Mouse (Mus musculus) embryonic facial prominence, embryonic 12.5 days (tissue): ENCODE measurements around the gene Nedd4. TPM values are rescaled to one million over a fixed set of nuclear protein-coding genes. Genes with fewer than 3 reads are reported as not detected.
A peak's percentile ranks its signal among the peaks of the same experiment; 100 is the strongest.

ENCODE experiments used
- ATAC-seq: fragments of 200-750 bp; cut with Nextera tagmentation; 2 replicates; pipeline ENCODE4 v1.8.0; 2017; ENCODE audit not compliant: insufficient number of reproducible peaks, insufficient read depth, low FRiP score, low TSS enrichment
- H3K27ac ChIP-seq: fragments of 300-500 bp; sonication (generic); 2 replicates; pipeline ENCODE4 v1.5.1; 2016; ENCODE audit warnings: mild to moderate bottlenecking
- H3K27me3 ChIP-seq: fragments of 300-500 bp; sonication (generic); 2 replicates; pipeline ENCODE4 v1.6.1; 2016; ENCODE audit warnings: mild to moderate bottlenecking, moderate library complexity
- H3K36me3 ChIP-seq: fragments of 300-500 bp; sonication (generic); 2 replicates; pipeline ENCODE4 v1.6.1; 2016; ENCODE audit warnings: mild to moderate bottlenecking
- H3K4me1 ChIP-seq: fragments of 300-500 bp; sonication (generic); 2 replicates; pipeline ENCODE4 v1.6.1; 2016
- H3K4me2 ChIP-seq: fragments of 300-500 bp; sonication (generic); replicated peaks from 2 replicates; pipeline ENCODE4 v1.6.1; 2016; ENCODE audit warnings: mild to moderate bottlenecking, moderate library complexity
- H3K4me3 ChIP-seq: fragments of 300-500 bp; sonication (generic); 2 replicates; pipeline ENCODE4 v1.5.1; 2016; ENCODE audit warnings: mild to moderate bottlenecking
- H3K9ac ChIP-seq: fragments of 300-500 bp; sonication (generic); 2 replicates; pipeline ENCODE4 v1.6.1; 2016; ENCODE audit warnings: mild to moderate bottlenecking, moderate library complexity
- H3K9me3 ChIP-seq: fragments of 300-500 bp; sonication (generic); 2 replicates; pipeline ENCODE4 v1.6.1; 2016; ENCODE audit warnings: mild to moderate bottlenecking, moderate library complexity
- WGBS: fragments of 180-500 bp; shearing (Covaris S2); methylation state at CpG from one replicate; pipeline ENCODE4 v1.1.7; 2016; 5-methylcytosine and 5-hydroxymethylcytosine counted together
- polyA plus RNA-seq: library from polyadenylated mRNA; unstranded; fragments of >200 nt; fragmentation: Nextera tagmentation; extraction: Ambion mirVana; gene quantifications from 2 replicates; pipeline ENCODE4 v1.2.1, GENCODE M21; 2016

Nedd4 gene
- polyA plus RNA-seq, 1 experiment from 2014 or later, result 756 TPM

DNA sequence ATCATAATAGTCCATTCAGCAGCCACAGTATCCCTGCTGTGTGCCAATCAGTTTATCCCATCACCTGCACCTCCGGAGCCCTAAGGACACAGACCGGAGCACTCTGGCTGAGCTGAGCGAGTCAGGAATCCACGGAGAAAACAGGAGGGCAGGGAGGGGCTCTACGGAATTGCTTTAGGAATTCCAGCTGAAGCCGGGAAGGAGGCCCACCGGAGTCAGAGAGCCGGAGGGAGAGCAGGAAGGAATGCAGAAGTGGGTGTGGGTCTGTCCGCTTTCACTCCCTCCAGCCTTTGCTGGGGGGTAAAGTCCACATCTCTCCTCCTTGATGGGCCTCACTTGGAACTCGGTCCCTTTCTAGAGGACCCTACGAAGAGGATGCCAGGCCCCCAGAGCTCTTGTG, 116.9 kb downstream of the Nedd4 start:
- H3K27me3 ChIP-seq, result no peaks in the 10 kb centered on the region
- peaks cover 30% of the 10 kb centered on the region for H3K4me1 ChIP-seq
- H3K4me3 ChIP-seq, result no peak overlapping the region
- no peak overlapping the region for H3K27ac ChIP-seq
- 35% methylated on average over 11 of the region's 11 CpGs for WGBS
- no peak overlapping the region for H3K9ac ChIP-seq
- no peak for ATAC-seq
- H3K4me2 ChIP-seq, result no peak overlapping the region
- H3K9me3 ChIP-seq, result no peaks in the 10 kb centered on the region
- no peaks in the 10 kb centered on the region for H3K36me3 ChIP-seq

DNA sequence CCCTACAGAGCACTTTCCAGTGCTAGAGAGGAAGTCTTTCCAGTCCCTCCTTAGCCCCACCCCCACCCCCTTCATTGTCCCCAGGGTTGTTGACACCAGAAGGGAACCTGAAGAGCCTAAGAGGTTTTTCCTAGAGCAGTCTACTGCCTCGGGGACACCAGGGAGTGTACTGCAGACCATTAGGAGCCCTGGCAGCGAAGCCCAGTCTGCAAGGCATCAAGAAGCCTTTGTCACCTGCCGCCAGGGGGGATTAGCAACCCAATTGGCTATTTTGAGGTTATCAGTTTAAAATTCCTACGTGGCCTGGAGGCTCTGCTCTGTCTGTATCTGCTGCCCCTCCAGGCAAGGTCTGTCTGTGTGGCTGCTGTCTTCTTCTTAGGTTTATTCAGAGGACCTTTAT, 117.6 kb downstream of the Nedd4 start:
- peaks cover 30% of the 10 kb centered on the region for H3K4me1 ChIP-seq
- H3K9me3 ChIP-seq, result no peaks in the 10 kb centered on the region
- 9% methylated on average over 4 of the region's 4 CpGs for WGBS
- H3K4me3 ChIP-seq, result no peak overlapping the region
- no peak overlapping the region for H3K4me2 ChIP-seq
- H3K27me3 ChIP-seq, result no peaks in the 10 kb centered on the region
- H3K36me3 ChIP-seq, result no peaks in the 10 kb centered on the region
- H3K9ac ChIP-seq, result no peak overlapping the region
- no peak for ATAC-seq
- H3K27ac ChIP-seq, result no peak overlapping the region

DNA sequence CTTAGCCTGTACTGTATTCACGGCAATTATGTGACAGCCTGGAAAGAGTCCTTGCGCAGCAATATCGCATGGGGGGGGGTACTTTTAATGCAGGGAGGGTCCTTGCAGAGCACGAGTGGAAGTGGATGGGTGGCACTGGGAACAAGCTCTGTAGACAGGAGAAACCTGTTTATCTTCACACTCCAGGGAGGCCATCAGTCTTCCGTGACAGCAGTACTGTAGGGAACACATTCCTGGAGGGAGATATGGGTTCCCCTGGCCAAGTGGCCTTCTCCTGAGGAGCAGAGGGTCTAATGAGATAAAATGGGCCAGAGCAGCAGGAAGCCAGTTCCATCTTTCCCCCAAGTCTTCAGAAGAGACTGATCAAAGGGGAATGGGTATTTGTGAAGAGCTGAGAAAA, 118.5 kb downstream of the Nedd4 start:
- Histone ChIP-seq H3K4me1 (peaks cover 30% of the 10 kb centered on the region), H3K4me3 (no peak overlapping the region), H3K27me3 (no peaks in the 10 kb centered on the region), H3K27ac (no peak overlapping the region), H3K36me3 (no peaks in the 10 kb centered on the region), H3K4me2 (no peak overlapping the region), H3K9ac (no peak overlapping the region), H3K9me3 (no peaks in the 10 kb centered on the region)
- WGBS, result 39% methylated on average over 5 of the region's 5 CpGs
- no peak for ATAC-seq

DNA sequence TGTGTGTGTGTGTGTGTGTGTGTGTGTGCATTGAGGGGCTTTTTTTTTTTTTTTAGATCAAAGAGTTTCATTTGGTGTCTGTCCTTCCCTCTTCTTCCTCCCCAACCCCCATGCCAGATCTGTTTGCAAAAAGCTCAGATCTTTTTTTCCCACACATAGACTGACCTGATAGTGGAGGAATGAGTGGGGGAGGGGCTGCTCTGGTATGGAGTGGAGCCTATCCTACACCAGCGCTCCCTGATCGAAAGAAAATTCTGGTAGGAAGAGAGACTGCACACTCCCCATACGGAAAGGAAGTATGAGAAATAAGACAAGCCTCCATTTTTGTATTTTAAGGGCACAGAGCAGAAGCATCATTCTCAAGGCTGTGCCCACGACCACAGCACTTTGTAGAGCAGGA, 119.3 kb downstream of the Nedd4 start:
- Histone ChIP-seq H3K9me3 (no peaks in the 10 kb centered on the region), H3K4me2 (0 out of 2 replicates have a peak overlapping the region, but pooled peaks have one; percentile 1), H3K4me3 (no peak overlapping the region), H3K9ac (no peak overlapping the region), H3K27me3 (no peaks in the 10 kb centered on the region), H3K27ac (peak overlapping the region; percentile 60), H3K36me3 (no peaks in the 10 kb centered on the region), H3K4me1 (peaks cover 30% of the 10 kb centered on the region)
- 37% methylated on average over 4 of the region's 4 CpGs for WGBS
- ATAC-seq, result no peak

DNA sequence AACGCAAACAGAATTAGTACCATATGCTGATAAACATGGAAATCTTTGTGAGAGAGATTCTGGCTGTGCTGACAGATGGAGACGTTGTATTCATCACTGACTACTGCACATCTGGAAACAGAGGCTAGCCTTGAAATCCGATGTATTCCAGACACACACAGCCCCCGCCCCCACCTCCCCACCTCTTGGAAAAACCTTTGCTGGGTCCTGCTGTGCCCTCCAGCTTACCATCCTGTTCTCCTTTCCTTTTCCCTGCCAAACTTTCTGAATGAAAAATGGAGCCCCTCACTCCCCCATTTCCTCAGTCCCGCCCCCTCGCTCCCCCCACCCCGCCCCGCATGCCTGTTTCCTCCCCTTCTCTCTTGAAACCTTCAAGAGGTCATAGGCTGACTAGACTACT, 120.0 kb downstream of the Nedd4 start:
- no peaks in the 10 kb centered on the region for H3K27me3 ChIP-seq
- no peak overlapping the region for H3K27ac ChIP-seq
- ATAC-seq, result no peak
- H3K36me3 ChIP-seq, result no peaks in the 10 kb centered on the region
- H3K4me1 ChIP-seq, result peaks cover 30% of the 10 kb centered on the region
- 16% methylated on average over 8 of the region's 8 CpGs for WGBS
- H3K4me3 ChIP-seq, result no peak overlapping the region
- no peaks in the 10 kb centered on the region for H3K9me3 ChIP-seq
- H3K9ac ChIP-seq, result no peak overlapping the region
- 0 out of 2 replicates have a peak overlapping the region, but pooled peaks have one; percentile 1 for H3K4me2 ChIP-seq

DNA sequence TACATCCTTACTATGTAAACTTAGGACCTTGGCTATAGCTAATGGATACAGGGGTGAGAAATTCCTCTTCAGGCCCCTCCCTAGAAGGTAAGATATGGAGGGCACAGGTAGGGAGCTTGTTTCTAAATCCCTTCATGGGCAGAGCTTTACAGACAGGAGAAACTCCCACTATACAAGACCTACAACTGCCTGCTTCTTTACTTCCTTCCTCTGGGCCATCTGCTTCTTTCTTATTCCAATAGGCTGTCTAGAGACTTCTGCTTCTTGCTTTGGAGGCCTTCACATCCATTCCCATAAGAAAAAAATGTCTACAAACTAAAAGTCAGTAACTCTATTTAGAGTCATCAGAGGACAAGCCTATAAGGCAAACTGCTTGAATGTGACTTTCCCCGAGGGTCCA, 125.6 kb downstream of the Nedd4 start:
- no peak for ATAC-seq
- H3K9ac ChIP-seq, result no peak overlapping the region
- H3K4me3 ChIP-seq, result no peak overlapping the region
- no peaks in the 10 kb centered on the region for H3K36me3 ChIP-seq
- H3K27me3 ChIP-seq, result no peaks in the 10 kb centered on the region
- no peak overlapping the region for H3K27ac ChIP-seq
- peaks cover 17% of the 10 kb centered on the region for H3K4me1 ChIP-seq
- 98% methylated on average over 1 of the region's 1 CpGs for WGBS
- H3K9me3 ChIP-seq, result no peaks in the 10 kb centered on the region
- no peak overlapping the region for H3K4me2 ChIP-seq

DNA sequence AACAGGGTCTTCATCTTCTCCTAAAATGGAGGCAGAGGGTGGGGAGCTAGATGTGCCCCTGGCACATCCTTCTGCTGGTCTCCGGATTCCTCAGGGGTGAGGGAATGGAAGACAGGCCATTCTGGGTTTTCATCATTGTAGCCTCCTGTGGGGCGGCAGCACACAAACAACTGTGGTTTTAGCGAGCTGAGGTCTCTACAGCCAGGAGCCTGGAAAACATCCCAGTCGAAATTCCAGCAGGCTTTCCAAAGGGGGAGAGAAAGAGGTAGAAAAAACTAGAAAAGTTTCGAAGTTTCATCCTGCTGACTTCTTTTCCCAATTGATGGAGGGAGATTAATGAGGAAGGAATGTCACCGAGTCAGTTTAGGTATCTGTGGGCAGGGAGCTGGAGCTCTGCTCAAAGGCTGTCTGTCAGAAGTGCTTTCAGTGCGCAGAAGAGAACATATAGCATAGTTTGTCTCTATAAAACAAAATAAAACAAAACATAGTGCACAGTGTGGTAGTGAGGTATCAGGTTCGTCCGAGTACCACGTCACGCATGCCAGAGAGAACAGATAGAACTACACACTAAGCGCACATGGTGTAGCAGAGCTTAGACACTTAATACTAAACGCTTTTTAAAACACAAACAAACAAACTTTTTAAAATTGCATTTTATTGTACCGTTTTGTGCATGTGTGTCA, 128.5 kb downstream of the Nedd4 start:
- 0 out of 2 replicates have a peak, but pooled peaks have one; percentile 41 for ATAC-seq
- 37% methylated on average over 14 of the region's 14 CpGs for WGBS
- H3K4me1 ChIP-seq, result peaks cover 17% of the 10 kb centered on the region
- no peaks in the 10 kb centered on the region for H3K9me3 ChIP-seq
- H3K9ac ChIP-seq, result no peak overlapping the region
- no peak overlapping the region for H3K4me3 ChIP-seq
- peak overlapping the region; percentile 18 for H3K4me2 ChIP-seq
- peak overlapping the region; percentile 79 for H3K27ac ChIP-seq
- no peaks in the 10 kb centered on the region for H3K27me3 ChIP-seq
- no peaks in the 10 kb centered on the region for H3K36me3 ChIP-seq

DNA sequence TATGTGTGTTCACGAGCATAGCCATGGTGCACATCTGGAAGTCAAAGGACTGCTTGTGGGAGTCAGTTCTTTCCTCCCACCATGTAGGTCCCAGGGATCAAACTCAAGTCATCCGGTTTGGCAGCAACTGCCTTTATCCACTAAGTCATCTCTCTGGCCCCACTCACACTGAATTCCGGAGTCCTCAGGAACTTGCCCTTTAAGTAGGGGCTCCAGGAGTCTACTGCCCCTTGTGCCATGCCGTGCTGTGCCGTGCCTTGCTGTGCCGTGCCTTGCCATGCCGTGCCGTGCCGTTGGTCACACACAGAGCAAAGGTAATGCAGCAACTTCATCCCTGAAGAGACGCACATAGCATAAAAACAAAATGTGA, 129.1 kb downstream of the Nedd4 start:
- Histone ChIP-seq H3K4me3 (no peak overlapping the region), H3K4me2 (peak overlapping the region; percentile 18), H3K27ac (peak overlapping the region; percentile 79; the same call in 1 of the 2 replicates), H3K9me3 (no peaks in the 10 kb centered on the region), H3K36me3 (no peaks in the 10 kb centered on the region), H3K27me3 (no peaks in the 10 kb centered on the region), H3K9ac (no peak overlapping the region), H3K4me1 (peaks cover 17% of the 10 kb centered on the region)
- ATAC-seq, result no peak
- 14% methylated on average over 10 of the region's 10 CpGs for WGBS

DNA sequence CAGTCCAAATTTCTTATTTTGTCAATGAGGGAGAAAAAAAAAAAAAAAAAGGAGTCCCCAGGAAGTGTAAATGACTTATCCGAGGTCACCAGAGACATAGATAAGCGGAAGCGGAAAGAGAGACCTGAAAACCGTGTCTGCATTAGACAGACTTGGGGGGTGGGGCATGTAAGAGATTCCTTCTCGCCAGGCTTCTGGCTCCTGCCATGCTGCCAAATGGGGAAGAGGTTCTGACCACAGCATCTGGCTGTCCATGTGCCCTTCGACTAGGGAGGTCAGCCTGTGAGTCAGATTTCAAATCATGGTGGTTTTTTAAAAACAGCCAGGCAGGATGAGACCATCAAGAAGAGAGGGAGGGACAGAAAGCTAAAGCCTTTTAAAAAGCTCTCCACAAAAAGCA, 129.5 kb downstream of the Nedd4 start:
- Histone ChIP-seq H3K4me3 (no peak overlapping the region), H3K27ac (no peak overlapping the region), H3K9ac (no peak overlapping the region), H3K27me3 (no peaks in the 10 kb centered on the region), H3K36me3 (no peaks in the 10 kb centered on the region), H3K4me2 (0 out of 2 replicates have a peak overlapping the region, but pooled peaks have one; percentile 18), H3K9me3 (no peaks in the 10 kb centered on the region), H3K4me1 (peaks cover 17% of the 10 kb centered on the region)
- ATAC-seq, result no peak
- under 1% methylated on average over 6 of the region's 6 CpGs for WGBS

DNA sequence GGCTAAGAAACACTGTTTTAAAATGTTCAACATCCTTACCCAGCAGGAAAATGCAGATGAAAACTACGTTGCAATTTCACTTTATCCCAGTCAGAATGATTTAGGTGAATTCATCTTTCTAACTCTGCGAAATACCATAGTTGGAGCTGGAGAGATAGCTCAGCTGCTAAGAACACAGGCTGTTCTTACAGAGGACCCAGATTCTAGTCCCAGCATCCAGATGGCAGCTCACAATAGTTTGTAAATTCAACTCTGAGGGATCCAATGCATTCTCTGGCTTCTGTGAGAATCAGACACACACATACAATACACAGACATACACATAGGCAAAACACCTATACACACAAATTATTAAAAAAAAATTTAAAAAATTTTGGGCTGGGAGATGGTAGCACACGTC, 133.1 kb downstream of the Nedd4 start:
- H3K4me3 ChIP-seq, result no peak overlapping the region
- H3K36me3 ChIP-seq, result no peaks in the 10 kb centered on the region
- H3K27ac ChIP-seq, result no peak overlapping the region
- H3K9ac ChIP-seq, result no peak overlapping the region
- no peak for ATAC-seq
- no peak overlapping the region for H3K4me2 ChIP-seq
- H3K9me3 ChIP-seq, result no peaks in the 10 kb centered on the region
- no peaks in the 10 kb centered on the region for H3K27me3 ChIP-seq
- 89% methylated on average over 3 of the region's 3 CpGs for WGBS
- H3K4me1 ChIP-seq, result peaks cover 17% of the 10 kb centered on the region

DNA sequence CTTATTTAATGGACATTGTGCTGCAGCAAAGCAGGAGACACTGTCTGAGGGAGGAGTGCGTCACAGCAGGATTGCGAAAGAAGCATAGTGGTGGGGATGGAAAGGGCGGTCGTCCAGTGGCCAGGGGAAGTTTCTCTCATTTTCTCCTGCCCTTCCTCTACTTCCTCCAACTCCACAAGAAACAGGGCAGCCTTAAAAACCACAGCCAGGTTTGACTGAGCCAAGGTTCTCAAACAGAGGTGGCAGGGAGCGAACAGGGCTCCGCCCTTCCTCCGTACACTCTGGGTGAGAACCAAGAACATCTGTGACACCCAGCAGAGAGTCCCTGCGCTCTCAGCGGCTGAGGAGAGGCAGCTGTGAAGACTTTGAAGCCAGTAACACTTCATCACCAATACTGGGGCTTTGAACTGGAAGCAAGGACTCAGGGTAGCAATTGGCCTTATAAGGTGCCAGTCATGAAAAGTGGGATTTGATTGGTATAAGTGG, 135.0 kb downstream of the Nedd4 start:
- no peak overlapping the region for H3K4me3 ChIP-seq
- no peaks in the 10 kb centered on the region for H3K36me3 ChIP-seq
- 53% methylated on average over 9 of the region's 9 CpGs for WGBS
- H3K4me1 ChIP-seq, result no peaks in the 10 kb centered on the region
- H3K4me2 ChIP-seq, result no peak overlapping the region
- H3K9me3 ChIP-seq, result no peaks in the 10 kb centered on the region
- H3K27me3 ChIP-seq, result no peaks in the 10 kb centered on the region
- no peak overlapping the region for H3K9ac ChIP-seq
- H3K27ac ChIP-seq, result no peak overlapping the region
- no peak for ATAC-seq
